Mouse (Mus musculus): ENCODE measurements at regions not wholly inside any gene's neighbourhood (a gene's known extent, or its start where the extent isn't known, plus 50 kb on each side); places are given as distances from the start of the nearest gene placed in this dataset.

- peak; percentile 42 for DNase-seq (ENCODE audit: low spot score)
These were observed 229.0 kb downstream of the Ankrd50 start for GRCm38 (mm10) chr3:38255674-38256073.

- DNase-seq (ENCODE audit: low spot score) = peak; percentile 62
These were observed 229.7 kb downstream of the Ankrd50 start for GRCm38 (mm10) chr3:38254896-38255295.

- DNase-seq (ENCODE audit: low spot score) = no peak
These were observed 233.1 kb downstream of the Ankrd50 start for GRCm38 (mm10) chr3:38251592-38251991.

- DNase-seq (ENCODE audit: low spot score) = no peak
These were observed 234.1 kb downstream of the Ankrd50 start for GRCm38 (mm10) chr3:38250552-38250951.

- no peak for DNase-seq (ENCODE audit: low spot score)
These were observed 235.7 kb downstream of the Ankrd50 start for GRCm38 (mm10) chr3:38248941-38249340.

- DNase-seq (ENCODE audit: low spot score) = no peak
These were observed 238.2 kb downstream of the Ankrd50 start for GRCm38 (mm10) chr3:38246439-38246838.

- DNase-seq (ENCODE audit: low spot score) = no peak
These were observed 241.4 kb downstream of the Ankrd50 start for GRCm38 (mm10) chr3:38243209-38243608.

- no peak for DNase-seq (ENCODE audit: low spot score)
These were observed 247.0 kb downstream of the Ankrd50 start for GRCm38 (mm10) chr3:38237616-38238015.

GRCm38 (mm10) chr3:38235736-38236083 lies 248.9 kb downstream of the Ankrd50 start:
- no peak for DNase-seq (ENCODE audit: low spot score)

GRCm38 (mm10) chr3:38235033-38235735 lies 249.5 kb downstream of the Ankrd50 start:
- DNase-seq (ENCODE audit: low spot score) = no peak

GRCm38 (mm10) chr3:38234534-38234933 lies 250.1 kb downstream of the Ankrd50 start:
- no peak for DNase-seq (ENCODE audit: low spot score)

GRCm38 (mm10) chr3:38234006-38234405 lies 250.6 kb downstream of the Ankrd50 start:
- DNase-seq (ENCODE audit: low spot score) = no peak

GRCm38 (mm10) chr3:38233091-38233490 lies 251.6 kb downstream of the Ankrd50 start:
- no peak for DNase-seq (ENCODE audit: low spot score)

GRCm38 (mm10) chr3:38232111-38233076 lies 252.2 kb downstream of the Ankrd50 start:
- peak; percentile 63 for DNase-seq (ENCODE audit: low spot score)

- no peak for DNase-seq (ENCODE audit: low spot score)
These were observed 253.1 kb downstream of the Ankrd50 start for GRCm38 (mm10) chr3:38231506-38231905.

- DNase-seq (ENCODE audit: low spot score) = no peak
These were observed 253.8 kb downstream of the Ankrd50 start for GRCm38 (mm10) chr3:38230796-38231195.

GRCm38 (mm10) chr3:38229686-38230085 lies 255.0 kb downstream of the Ankrd50 start:
- DNase-seq (ENCODE audit: low spot score) = no peak

GRCm38 (mm10) chr3:38229051-38229450 lies 255.6 kb downstream of the Ankrd50 start:
- DNase-seq (ENCODE audit: low spot score) = no peak

GRCm38 (mm10) chr3:38227596-38227995 lies 257.0 kb downstream of the Ankrd50 start:
- DNase-seq (ENCODE audit: low spot score) = peak; percentile 67

GRCm38 (mm10) chr3:38227121-38227520 lies 257.5 kb downstream of the Ankrd50 start:
- DNase-seq (ENCODE audit: low spot score) = no peak

- no peak for DNase-seq (ENCODE audit: low spot score)
These were observed 258.5 kb downstream of the Ankrd50 start for GRCm38 (mm10) chr3:38226147-38226546.

GRCm38 (mm10) chr3:38221834-38222215 lies 262.8 kb downstream of the Ankrd50 start:
- no peak for DNase-seq (ENCODE audit: low spot score)

All from urinary bladder, postnatal 14 days (tissue).